Mouse (Mus musculus) activated CD4-positive, CD25-positive, alpha-beta regulatory T cell, adult 9 weeks (primary cell): ENCODE measurements around the gene Lrrc7. TPM values are rescaled to one million over a fixed set of nuclear protein-coding genes. Genes with fewer than 3 reads are reported as not detected.

ENCODE experiments used
- polyA plus RNA-seq: library from polyadenylated mRNA; unstranded; fragments of 100-300 nt; shearing (Covaris generic); gene quantifications from one replicate; pipeline ENCODE4 v1.2.1, GENCODE M21; 2017

Gene Lrrc7
- polyA plus RNA-seq = not detected

GRCm38 (mm10) chr3:158561987-158562360 lies at the start of gene Lrrc7:
Lrrc7 (minus strand) TSS chr3:158562221.

DNA sequence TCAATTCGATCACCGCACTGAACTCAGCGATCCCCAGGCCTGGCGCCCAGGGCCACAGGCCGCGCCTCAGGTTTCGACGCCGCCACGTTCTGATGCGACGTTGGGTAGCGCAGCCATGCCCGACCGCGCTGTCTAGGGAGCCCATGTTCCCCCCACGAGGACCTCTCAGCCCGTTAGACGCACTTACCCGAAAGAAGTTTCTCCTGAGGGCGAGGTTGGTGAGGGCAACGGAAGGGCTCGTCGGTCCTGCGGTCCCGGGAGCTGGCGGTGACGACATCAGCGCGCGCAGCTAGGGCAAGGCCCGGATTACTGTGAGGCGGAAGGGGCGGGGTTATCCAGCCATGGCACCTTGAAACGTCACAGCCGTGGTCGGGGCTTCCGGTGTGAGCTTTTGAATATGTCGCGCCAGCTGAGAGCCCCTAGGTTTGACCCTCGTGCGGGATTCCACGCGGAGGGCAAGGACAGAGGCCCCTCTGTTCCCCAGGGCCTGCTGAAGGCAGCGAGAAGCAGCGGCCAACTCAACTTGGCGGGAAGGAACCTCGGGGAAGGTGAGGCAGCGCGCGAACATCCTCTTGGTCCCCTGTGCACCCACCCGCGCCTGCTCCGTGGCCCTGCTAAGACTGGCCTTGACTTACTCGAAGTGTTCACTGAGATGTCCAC lies 525.6 kb downstream of the Lrrc7 start, which contains the start of the genes Srsf11 and Lrrc40:
Gene Srsf11 (minus strand): TSS at position 311 of the 660 bp plus-strand sequence.
Gene Lrrc40 (plus strand): TSS at position 334 of the 660 bp plus-strand sequence.

